Mouse (Mus musculus) liver, embryonic 14.5 days (tissue): ENCODE data around the gene Hhat. TPM values are rescaled to one million over a fixed set of nuclear protein-coding genes. Genes with fewer than 3 reads are reported as not detected.

ENCODE experiments used
- ATAC-seq: fragments of 200-750 bp; cut with Nextera tagmentation; 2 replicates; pipeline ENCODE4 v1.8.0; 2017; ENCODE audit warnings: moderate number of reproducible peaks, mild to moderate bottlenecking, moderate library complexity; ENCODE audit not compliant: insufficient read depth
- DNase-seq, 3 experiments: peaks; one replicate each; pipeline ENCODE4 v3.0.0-alpha.2; 2012 to 2013; ENCODE audit warnings: low read depth in 3 of 3, low spot score in 3 of 3
- H3K27ac ChIP-seq: fragments of 300-500 bp; sonication (generic); 2 replicates; pipeline ENCODE4 v1.5.1; 2014; ENCODE audit warnings: moderate library complexity, mild to moderate bottlenecking, control low read depth, inconsistent platforms
- H3K27me3 ChIP-seq: fragments of 300-500 bp; sonication (generic); 2 replicates; pipeline ENCODE4 v1.6.1; 2014; ENCODE audit warnings: mild to moderate bottlenecking, low read length, moderate library complexity; ENCODE audit not compliant: control insufficient read depth, insufficient read depth
- H3K36me3 ChIP-seq: fragments of 300-500 bp; sonication (generic); replicated peaks from 2 replicates; pipeline ENCODE4 v1.6.1; 2014; ENCODE audit warnings: low read depth; ENCODE audit not compliant: control insufficient read depth, insufficient read depth
- H3K4me1 ChIP-seq, 2 experiments: fragments of 200-500 bp in 1 of 2; fragments of 300-500 bp in 1 of 2; sonication (generic) in 1 of 2; replicated peaks; 2 replicates each; pipeline ENCODE4 v1.6.1; 2012 to 2014; ENCODE audit warnings: antibody characterized with exemption in 1 of 2, inconsistent platforms in 1 of 2, low read length in 1 of 2; ENCODE audit not compliant: control insufficient read depth in 2 of 2, insufficient read depth in 2 of 2
- H3K4me2 ChIP-seq: fragments of 300-500 bp; sonication (generic); 2 replicates; pipeline ENCODE4 v1.6.1; 2014; ENCODE audit warnings: low read depth, mild to moderate bottlenecking, control low read depth, moderate library complexity
- H3K4me3 ChIP-seq, 2 experiments: fragments of 200-500 bp in 1 of 2; fragments of 300-500 bp in 1 of 2; sonication (generic) in 1 of 2; 2 replicates each; pipeline ENCODE4 v1.5.1; 2012 to 2014; ENCODE audit warnings: low read depth in 2 of 2, low read length in 2 of 2, mild to moderate bottlenecking in 2 of 2, control low read depth in 1 of 2, inconsistent platforms in 1 of 2, moderate library complexity in 1 of 2; ENCODE audit not compliant: insufficient read depth in 1 of 2
- H3K9ac ChIP-seq: fragments of 300-500 bp; sonication (generic); replicated peaks from 2 replicates; pipeline ENCODE4 v1.6.1; 2014; ENCODE audit warnings: mild to moderate bottlenecking, control low read depth, moderate library complexity
- H3K9me3 ChIP-seq: fragments of 300-500 bp; sonication (generic); 2 replicates; pipeline ENCODE4 v1.6.1; 2016; ENCODE audit warnings: low read length, mixed read lengths; ENCODE audit not compliant: control insufficient read depth
- CTCF ChIP-seq: IDR thresholded peaks from 2 replicates; pipeline ENCODE4 v1.5.1; 2016; ENCODE audit warnings: antibody characterized with exemption, low read depth, control low read depth
- EP300 ChIP-seq: IDR thresholded peaks from 2 replicates; pipeline ENCODE4 v1.6.1; 2016; ENCODE audit warnings: antibody characterized with exemption, low read depth
- WGBS: fragments of 180-500 bp; shearing (Covaris S2); extraction: QIAGEN DNeasy Blood & Tissue Kit; methylation state at CpG from one replicate; pipeline ENCODE4 v1.1.7; 2014; ENCODE audit not compliant: insufficient replicate concordance; 5-methylcytosine and 5-hydroxymethylcytosine counted together
- polyA plus RNA-seq, 2 experiments: library from polyadenylated mRNA; depleted of rRNA in 1 of 2; stranded (reverse) in 1 of 2; unstranded in 1 of 2; fragments of >200 nt; fragmentation: Nextera tagmentation in 1 of 2; extraction: Ambion mirVana in 1 of 2; gene quantifications; 2 replicates each; pipeline versions ENCODE4 v1.2.1 to v1.2.3; 2012 to 2014

Hhat gene
- polyA plus RNA-seq, 2 experiments: 0.73 to 1.4 TPM

- Histone ChIP-seq H3K9me3 (no peaks in the 10 kb centered on the region), H3K4me2 (no peak overlapping the region), H3K27ac (no peak overlapping the region), H3K36me3 (no peaks in the 10 kb centered on the region), H3K9ac (no peak overlapping the region), H3K4me1 (no peaks in the 10 kb centered on the region), H3K27me3 (no peaks in the 10 kb centered on the region), H3K4me3 (no peak overlapping the region)
- TF ChIP-seq EP300 (no peak), CTCF (peak; percentile 67)
- 41% methylated on average over 2 of the region's 2 CpGs for WGBS
- ATAC-seq: no peak
- DNase-seq: peak; percentile 19 to 22 (median 20)
Observed at GRCm38 (mm10) chr1:192598380-192598779, 172.6 kb downstream of the Hhat start.

GRCm38 (mm10) chr1:192595426-192595825, 175.6 kb downstream of the Hhat start:
- ATAC-seq: no peak
- Histone ChIP-seq H3K9me3 (no peaks in the 10 kb centered on the region), H3K27me3 (no peaks in the 10 kb centered on the region), H3K4me1 (no peaks in the 10 kb centered on the region), H3K4me2 (no peak overlapping the region), H3K9ac (no peak overlapping the region), H3K36me3 (no peaks in the 10 kb centered on the region), H3K27ac (no peak overlapping the region), H3K4me3 (no peak overlapping the region)
- 38% methylated on average over 4 of the region's 4 CpGs for WGBS
- DNase-seq: no peak
- TF ChIP-seq CTCF (no peak), EP300 (no peak)

GRCm38 (mm10) chr1:192593492-192593891, 177.5 kb downstream of the Hhat start:
- no peak for ATAC-seq
- WGBS: 50% methylated on average over 3 of the region's 3 CpGs

GRCm38 (mm10) chr1:192587451-192587850, 183.6 kb downstream of the Hhat start:
- WGBS: 70% methylated on average over 9 of the region's 9 CpGs
- Histone ChIP-seq H3K36me3 (no peaks in the 10 kb centered on the region), H3K4me3 (no peak overlapping the region), H3K27ac (no peak overlapping the region), H3K4me2 (no peak overlapping the region), H3K27me3 (no peaks in the 10 kb centered on the region), H3K4me1 (no peaks in the 10 kb centered on the region), H3K9me3 (no peaks in the 10 kb centered on the region), H3K9ac (no peak overlapping the region)
- no peak for TF ChIP-seq CTCF
- no peak for TF ChIP-seq EP300
- no peak for DNase-seq
- no peak for ATAC-seq

More at GRCm38 (mm10) chr1:192593492-192593891, 177.5 kb downstream of the Hhat start:
- H3K4me2 ChIP-seq: no peak overlapping the region
- TF ChIP-seq EP300: no peak
- TF ChIP-seq CTCF: 0 out of 2 replicates have a peak, but pooled peaks have one; percentile 11
- H3K36me3 ChIP-seq: no peaks in the 10 kb centered on the region
- DNase-seq: no peak
- H3K4me1 ChIP-seq: no peaks in the 10 kb centered on the region
- H3K27ac ChIP-seq: no peak overlapping the region
- H3K9ac ChIP-seq: no peak overlapping the region
- H3K9me3 ChIP-seq: no peaks in the 10 kb centered on the region
- no peaks in the 10 kb centered on the region for H3K27me3 ChIP-seq
- no peak overlapping the region for H3K4me3 ChIP-seq

- Histone ChIP-seq H3K4me1 (no peaks in the 10 kb centered on the region), H3K27ac (no peak overlapping the region)
- TF ChIP-seq CTCF (no peak), EP300 (no peak)
Observed at GRCm38 (mm10) chr1:192585289-192585688, 185.7 kb downstream of the Hhat start.

More at GRCm38 (mm10) chr1:192585289-192585688, 185.7 kb downstream of the Hhat start:
- no peaks in the 10 kb centered on the region for H3K9me3 ChIP-seq
- no peak for ATAC-seq
- DNase-seq: no peak
- H3K9ac ChIP-seq: no peak overlapping the region
- no peaks in the 10 kb centered on the region for H3K27me3 ChIP-seq
- H3K4me3 ChIP-seq: no peak overlapping the region
- no peak overlapping the region for H3K4me2 ChIP-seq
- H3K36me3 ChIP-seq: no peaks in the 10 kb centered on the region
